Mouse (Mus musculus): ENCODE results near the gene Gm20388. TPM values are rescaled to one million over a fixed set of nuclear protein-coding genes. Genes with fewer than 3 reads are reported as not detected.

Gm20388 gene
- total RNA-seq, 1 experiment = 27.0 TPM

DNA sequence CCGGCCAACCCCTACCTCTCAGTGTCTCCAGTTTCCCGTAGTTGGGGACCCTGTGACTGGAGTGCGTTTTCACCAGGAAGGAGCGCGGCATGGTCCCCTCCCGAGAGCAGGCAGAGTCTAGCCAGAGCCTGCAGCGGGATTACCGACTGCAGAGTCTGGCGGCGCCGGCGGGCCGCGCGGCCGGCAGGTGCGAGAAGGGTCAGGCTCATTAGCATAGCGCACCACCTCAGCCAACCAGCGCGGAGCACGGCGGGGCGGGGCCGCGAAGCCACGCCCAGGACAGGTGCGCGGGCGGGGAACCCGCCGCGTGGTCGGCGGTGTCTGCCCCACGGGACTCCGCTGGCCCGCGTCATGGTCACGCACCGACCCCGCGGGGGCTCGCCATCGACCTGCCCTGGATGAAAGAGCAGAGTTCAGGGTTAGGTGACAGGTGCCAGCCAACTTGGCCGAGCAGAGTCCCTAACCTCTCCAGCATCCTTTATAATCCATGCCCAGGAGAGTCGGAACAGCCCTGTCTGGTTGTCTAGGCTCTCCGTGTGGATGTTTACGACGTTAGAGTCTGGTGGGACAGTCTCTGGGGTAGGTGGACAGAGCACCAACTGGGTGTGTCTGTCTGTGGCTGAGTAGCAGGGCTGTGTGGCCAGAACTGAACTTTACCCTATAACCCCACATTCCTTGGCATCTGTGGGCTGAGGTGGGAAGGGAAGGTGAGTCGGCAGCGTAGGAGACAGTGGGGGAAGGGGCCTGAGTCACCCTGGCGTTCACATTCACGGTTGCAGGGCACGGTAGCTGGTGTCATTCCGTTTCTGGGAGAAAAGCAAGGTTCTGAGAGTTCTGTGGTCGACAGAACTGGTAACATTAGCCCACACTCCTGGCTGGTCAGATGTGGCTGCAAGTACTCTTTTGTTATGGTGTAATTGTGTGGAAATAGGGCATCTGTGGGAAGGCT, 2550.2 kb downstream of the Gm20388 start, which contains the start of gene Snai3:
Gene Snai3, minus strand, starts transcription at position 210 of the 949 bp plus-strand sequence.
- Histone ChIP-seq H3K4me3 (ENCODE audit: insufficient read depth in 1 of 2, low read depth in 1 of 2, low read length in 2 of 2, poor library complexity in 1 of 2, severe bottlenecking in 1 of 2) (peak within 1 kb of the TSS; percentile 60 to 85), H3K9ac (ENCODE audit: insufficient read depth, low read depth, low read length, poor library complexity, severe bottlenecking) (peak within 1 kb of the TSS; percentile 45), H3K27ac (ENCODE audit: insufficient read depth, low read depth, low read length, poor library complexity, severe bottlenecking) (no peak within 1 kb of the TSS), H3K9me3 (ENCODE audit: control insufficient read depth, insufficient read depth, low read depth, low read length) (no peaks in the 10 kb centered on the region), H3K36me3 (ENCODE audit: control insufficient read depth, insufficient read depth, low read length, poor library complexity, severe bottlenecking) (peaks cover 4% of the 10 kb centered on the region; the same call in 1 of the 2 replicates), H3K4me1 (ENCODE audit: control insufficient read depth in 2 of 2, insufficient read depth in 2 of 2, low read length in 2 of 2, poor library complexity in 1 of 2) (peaks cover 0 to 18% of the 10 kb centered on the region in 2 experiments; a peak in 2 of 4 replicates)
- in situ Hi-C loops (cut with MboI; ENCODE audit: low sequenced_read_pairs in 2 of 2, unreplicated experiment in 2 of 2) = no loop called here
- no peak for DNase-seq (ENCODE audit: low read depth, low spot score)
- TF ChIP-seq ZNF384 (IDR thresholded peaks at IDR 0.05; ENCODE audit: low read depth, low read length) = no peak
- TF ChIP-seq MAFK (IDR thresholded peaks at IDR 0.05; ENCODE audit: insufficient read depth, low read depth, low read length) = peak; percentile 58; the same call in 1 of the 2 replicates
- TF ChIP-seq ZC3H11A (IDR thresholded peaks at IDR 0.05; ENCODE audit: borderline replicate concordance, low read depth, low read length) = no peak
- TF ChIP-seq CHD2 (IDR thresholded peaks at IDR 0.05; ENCODE audit: low read depth, low read length) = no peak
- TF ChIP-seq HCFC1 (IDR thresholded peaks at IDR 0.05; ENCODE audit: borderline replicate concordance, insufficient read depth, low read length) = no peak

DNA sequence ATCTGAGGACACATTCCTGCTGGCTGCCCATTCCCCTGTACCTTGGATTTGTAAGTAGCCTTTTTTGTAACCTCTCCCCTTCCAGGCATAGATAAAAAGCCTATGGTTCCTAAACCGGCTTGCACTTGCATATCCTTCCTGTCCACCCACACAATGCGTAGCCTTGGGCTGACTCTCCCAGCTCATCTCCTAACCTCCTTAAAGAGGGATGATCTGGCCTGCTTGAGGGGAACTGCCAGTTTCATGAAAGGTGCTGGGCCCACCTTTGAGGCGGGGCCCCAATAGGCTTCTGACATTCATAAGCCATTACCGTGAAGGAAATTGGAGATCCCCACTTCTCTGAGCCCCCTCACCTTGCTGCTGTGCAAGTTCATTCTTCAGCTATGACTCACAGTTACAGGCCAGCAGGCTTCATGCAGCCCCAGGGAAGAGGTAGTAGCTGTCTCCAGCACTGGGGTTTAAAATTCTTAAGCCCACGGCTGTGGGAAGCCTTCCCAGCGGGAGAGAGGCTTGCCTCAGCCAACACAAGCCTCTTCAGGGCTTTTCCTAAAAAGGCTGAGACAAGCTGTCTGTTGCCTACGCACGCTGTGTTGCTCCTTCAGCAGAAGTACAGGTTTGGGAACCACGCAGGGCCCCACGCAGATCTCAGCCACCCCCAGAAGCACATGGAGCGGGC, 2551.0 kb downstream of the Gm20388 start:
- peak overlapping the region; percentile 38; the same call in 1 of the 2 replicates for H3K27ac ChIP-seq (ENCODE audit: insufficient read depth, low read depth, low read length, poor library complexity, severe bottlenecking)
- H3K9me3 ChIP-seq (ENCODE audit: control insufficient read depth, insufficient read depth, low read depth, low read length) = no peaks in the 10 kb centered on the region
- H3K4me1 ChIP-seq (ENCODE audit: control insufficient read depth in 2 of 2, insufficient read depth in 2 of 2, low read length in 2 of 2, poor library complexity in 1 of 2) = peaks cover 0 to 18% of the 10 kb centered on the region in 2 experiments; a peak in 2 of 4 replicates
- no peak overlapping the region for H3K9ac ChIP-seq (ENCODE audit: insufficient read depth, low read depth, low read length, poor library complexity, severe bottlenecking)
- DNase-seq (ENCODE audit: low read depth, low spot score) = no peak
- H3K4me3 ChIP-seq (ENCODE audit: insufficient read depth in 1 of 2, low read depth in 1 of 2, low read length in 2 of 2, poor library complexity in 1 of 2, severe bottlenecking in 1 of 2) = no peak overlapping the region
- TF ChIP-seq ZNF384 (IDR thresholded peaks at IDR 0.05; ENCODE audit: low read depth, low read length) (no peak), CHD2 (IDR thresholded peaks at IDR 0.05; ENCODE audit: low read depth, low read length) (no peak), HCFC1 (IDR thresholded peaks at IDR 0.05; ENCODE audit: borderline replicate concordance, insufficient read depth, low read length) (no peak), ZC3H11A (IDR thresholded peaks at IDR 0.05; ENCODE audit: borderline replicate concordance, low read depth, low read length) (no peak), MAFK (IDR thresholded peaks at IDR 0.05; ENCODE audit: insufficient read depth, low read depth, low read length) (no peak)
- H3K36me3 ChIP-seq (ENCODE audit: control insufficient read depth, insufficient read depth, low read length, poor library complexity, severe bottlenecking) = peaks cover under 1% of the 10 kb centered on the region; the same call in 1 of the 2 replicates
- in situ Hi-C loops (cut with MboI; ENCODE audit: low sequenced_read_pairs in 2 of 2, unreplicated experiment in 2 of 2) = no loop called here

DNA sequence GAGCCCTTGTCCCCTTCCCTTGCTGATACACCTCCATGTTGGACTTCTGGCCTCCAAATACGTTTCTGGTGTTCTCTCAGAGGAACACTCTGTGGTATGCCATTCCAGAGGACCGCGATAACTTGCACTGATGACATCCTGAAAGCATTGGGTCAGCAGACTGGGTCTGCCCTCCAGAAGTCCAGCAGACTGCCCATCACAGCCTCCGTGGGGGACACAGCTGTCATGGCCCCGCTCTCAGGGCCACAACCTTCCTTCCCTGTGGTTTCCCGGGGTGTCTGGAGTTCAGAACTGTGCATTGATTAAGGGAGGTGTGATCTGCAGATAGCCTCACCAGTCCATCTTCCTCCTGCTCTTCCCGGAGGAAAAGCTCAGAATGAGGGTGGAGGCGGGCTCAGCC, 2551.9 kb downstream of the Gm20388 start:
- H3K9me3 ChIP-seq (ENCODE audit: control insufficient read depth, insufficient read depth, low read depth, low read length) = no peaks in the 10 kb centered on the region
- peaks cover 0 to 18% of the 10 kb centered on the region in 2 experiments; a peak in 2 of 4 replicates for H3K4me1 ChIP-seq (ENCODE audit: control insufficient read depth in 2 of 2, insufficient read depth in 2 of 2, low read length in 2 of 2, poor library complexity in 1 of 2)
- in situ Hi-C loops (cut with MboI; ENCODE audit: low sequenced_read_pairs in 2 of 2, unreplicated experiment in 2 of 2) = no loop called here
- no peak overlapping the region for H3K4me3 ChIP-seq (ENCODE audit: insufficient read depth in 1 of 2, low read depth in 1 of 2, low read length in 2 of 2, poor library complexity in 1 of 2, severe bottlenecking in 1 of 2)
- no peak for DNase-seq (ENCODE audit: low read depth, low spot score)
- TF ChIP-seq CHD2 (IDR thresholded peaks at IDR 0.05; ENCODE audit: low read depth, low read length) = no peak
- no peak for TF ChIP-seq ZNF384 (IDR thresholded peaks at IDR 0.05; ENCODE audit: low read depth, low read length)
- no peak for TF ChIP-seq ZC3H11A (IDR thresholded peaks at IDR 0.05; ENCODE audit: borderline replicate concordance, low read depth, low read length)
- no peak for TF ChIP-seq HCFC1 (IDR thresholded peaks at IDR 0.05; ENCODE audit: borderline replicate concordance, insufficient read depth, low read length)
- no peak for TF ChIP-seq MAFK (IDR thresholded peaks at IDR 0.05; ENCODE audit: insufficient read depth, low read depth, low read length)
- no peak overlapping the region for H3K27ac ChIP-seq (ENCODE audit: insufficient read depth, low read depth, low read length, poor library complexity, severe bottlenecking)
- no peak overlapping the region for H3K9ac ChIP-seq (ENCODE audit: insufficient read depth, low read depth, low read length, poor library complexity, severe bottlenecking)
- H3K36me3 ChIP-seq (ENCODE audit: control insufficient read depth, insufficient read depth, low read length, poor library complexity, severe bottlenecking) = peaks cover 2% of the 10 kb centered on the region; the same call in 1 of the 2 replicates
